Mouse (Mus musculus): ENCODE data around the gene Trim54.

The Trim54 gene

GRCm38 (mm10) chr5:31093151-31094041, 23.1 kb upstream of the Trim54 start:
- Histone ChIP-seq H3K27me3 (ENCODE audit: control insufficient read depth, insufficient read depth, low read length, poor library complexity, severe bottlenecking) (no peaks in the 10 kb centered on the region; the same call in 1 of the 2 replicates), H3K36me3 (ENCODE audit: control insufficient read depth, insufficient read depth, low read length, poor library complexity, severe bottlenecking) (no peaks in the 10 kb centered on the region)
- peak; percentile 45 for DNase-seq (ENCODE audit: low read depth, low spot score)

GRCm38 (mm10) chr5:31094100-31094798, 22.3 kb upstream of the Trim54 start:
- DNase-seq (ENCODE audit: low read depth, low spot score): peak; percentile 38
- Histone ChIP-seq H3K27me3 (ENCODE audit: control insufficient read depth, insufficient read depth, low read length, poor library complexity, severe bottlenecking) (no peaks in the 10 kb centered on the region; the same call in 1 of the 2 replicates), H3K36me3 (ENCODE audit: control insufficient read depth, insufficient read depth, low read length, poor library complexity, severe bottlenecking) (no peaks in the 10 kb centered on the region)

GRCm38 (mm10) chr5:31094799-31095691, 21.5 kb upstream of the Trim54 start:
- no peaks in the 10 kb centered on the region for H3K36me3 ChIP-seq (ENCODE audit: control insufficient read depth, insufficient read depth, low read length, poor library complexity, severe bottlenecking)
- peak; percentile 90 for DNase-seq (ENCODE audit: low read depth, low spot score)

GRCm38 (mm10) chr5:31095711-31096480, 20.6 kb upstream of the Trim54 start:
- H3K27me3 ChIP-seq (ENCODE audit: control insufficient read depth, insufficient read depth, low read length, poor library complexity, severe bottlenecking): no peaks in the 10 kb centered on the region; the same call in 1 of the 2 replicates
- no peak for DNase-seq (ENCODE audit: low read depth, low spot score)
- no peaks in the 10 kb centered on the region for H3K36me3 ChIP-seq (ENCODE audit: control insufficient read depth, insufficient read depth, low read length, poor library complexity, severe bottlenecking)

More at GRCm38 (mm10) chr5:31094799-31095691, 21.5 kb upstream of the Trim54 start:
- no peaks in the 10 kb centered on the region; the same call in 1 of the 2 replicates for H3K27me3 ChIP-seq (ENCODE audit: control insufficient read depth, insufficient read depth, low read length, poor library complexity, severe bottlenecking)

- H3K27me3 ChIP-seq (ENCODE audit: control insufficient read depth, insufficient read depth, low read length, poor library complexity, severe bottlenecking): no peaks in the 10 kb centered on the region
- no peak for DNase-seq (ENCODE audit: low read depth, low spot score)
- no peaks in the 10 kb centered on the region for H3K36me3 ChIP-seq (ENCODE audit: control insufficient read depth, insufficient read depth, low read length, poor library complexity, severe bottlenecking)
Observed at GRCm38 (mm10) chr5:31105814-31106335, 10.6 kb upstream of the Trim54 start, which contains the start of gene Dnajc5g. TSS of gene Dnajc5g (plus strand) at chr5:31106285.

- DNase-seq (ENCODE audit: low read depth, low spot score): no peak
- H3K36me3 ChIP-seq (ENCODE audit: control insufficient read depth, insufficient read depth, low read length, poor library complexity, severe bottlenecking): no peaks in the 10 kb centered on the region
- no peaks in the 10 kb centered on the region for H3K27me3 ChIP-seq (ENCODE audit: control insufficient read depth, insufficient read depth, low read length, poor library complexity, severe bottlenecking)
Observed at GRCm38 (mm10) chr5:31108000-31108490, 8.5 kb upstream of the Trim54 start, which contains the start of gene Slc30a3. TSS of gene Slc30a3 (minus strand) at chr5:31108237.

GRCm38 (mm10) chr5:31110781-31111180, 5.7 kb upstream of the Trim54 start:
- DNase-seq (ENCODE audit: low read depth, low spot score): peak; percentile 61
- Histone ChIP-seq H3K36me3 (ENCODE audit: control insufficient read depth, insufficient read depth, low read length, poor library complexity, severe bottlenecking) (no peaks in the 10 kb centered on the region), H3K27me3 (ENCODE audit: control insufficient read depth, insufficient read depth, low read length, poor library complexity, severe bottlenecking) (no peaks in the 10 kb centered on the region)

- DNase-seq (ENCODE audit: low read depth, low spot score): no peak
- H3K36me3 ChIP-seq (ENCODE audit: control insufficient read depth, insufficient read depth, low read length, poor library complexity, severe bottlenecking): no peaks in the 10 kb centered on the region
- H3K27me3 ChIP-seq (ENCODE audit: control insufficient read depth, insufficient read depth, low read length, poor library complexity, severe bottlenecking): no peaks in the 10 kb centered on the region
Observed at GRCm38 (mm10) chr5:31116912-31117311, 400 bp downstream of the Trim54 start.

GRCm38 (mm10) chr5:31121111-31121510, 4.6 kb downstream of the Trim54 start:
- peak; percentile 16 for DNase-seq (ENCODE audit: low read depth, low spot score)
- no peaks in the 10 kb centered on the region for H3K36me3 ChIP-seq (ENCODE audit: control insufficient read depth, insufficient read depth, low read length, poor library complexity, severe bottlenecking)
- no peaks in the 10 kb centered on the region for H3K27me3 ChIP-seq (ENCODE audit: control insufficient read depth, insufficient read depth, low read length, poor library complexity, severe bottlenecking)

GRCm38 (mm10) chr5:31123481-31123880, 7.0 kb downstream of the Trim54 start:
- DNase-seq (ENCODE audit: low read depth, low spot score): no peak
- H3K36me3 ChIP-seq (ENCODE audit: control insufficient read depth, insufficient read depth, low read length, poor library complexity, severe bottlenecking): no peaks in the 10 kb centered on the region
- no peaks in the 10 kb centered on the region for H3K27me3 ChIP-seq (ENCODE audit: control insufficient read depth, insufficient read depth, low read length, poor library complexity, severe bottlenecking)

GRCm38 (mm10) chr5:31126050-31126449, 9.5 kb downstream of the Trim54 start:
- DNase-seq (ENCODE audit: low read depth, low spot score): no peak
- Histone ChIP-seq H3K27me3 (ENCODE audit: control insufficient read depth, insufficient read depth, low read length, poor library complexity, severe bottlenecking) (no peaks in the 10 kb centered on the region), H3K36me3 (ENCODE audit: control insufficient read depth, insufficient read depth, low read length, poor library complexity, severe bottlenecking) (no peaks in the 10 kb centered on the region)

- Histone ChIP-seq H3K36me3 (ENCODE audit: control insufficient read depth, insufficient read depth, low read length, poor library complexity, severe bottlenecking) (no peaks in the 10 kb centered on the region), H3K27me3 (ENCODE audit: control insufficient read depth, insufficient read depth, low read length, poor library complexity, severe bottlenecking) (no peaks in the 10 kb centered on the region; the same call in none of the 2 replicates)
- no peak for DNase-seq (ENCODE audit: low read depth, low spot score)
Observed at GRCm38 (mm10) chr5:31136730-31137424, 20.4 kb downstream of the Trim54 start.

- DNase-seq (ENCODE audit: low read depth, low spot score): no peak
- Histone ChIP-seq H3K27me3 (ENCODE audit: control insufficient read depth, insufficient read depth, low read length, poor library complexity, severe bottlenecking) (no peaks in the 10 kb centered on the region; the same call in none of the 2 replicates), H3K36me3 (ENCODE audit: control insufficient read depth, insufficient read depth, low read length, poor library complexity, severe bottlenecking) (no peaks in the 10 kb centered on the region)
Observed at GRCm38 (mm10) chr5:31137658-31138057, 21.1 kb downstream of the Trim54 start.

Data from splenic B cell, adult 2 months (primary cell).